Mouse (Mus musculus) embryo, embryonic 11.5 days (tissue): Measurements from ENCODE around the gene Ankrd13a.

ENCODE experiments used
- DNase-seq: peaks from one replicate; pipeline ENCODE4 v3.0.0-alpha.2; 2012; ENCODE audit warnings: low read depth, low spot score

Ankrd13a gene

DNA sequence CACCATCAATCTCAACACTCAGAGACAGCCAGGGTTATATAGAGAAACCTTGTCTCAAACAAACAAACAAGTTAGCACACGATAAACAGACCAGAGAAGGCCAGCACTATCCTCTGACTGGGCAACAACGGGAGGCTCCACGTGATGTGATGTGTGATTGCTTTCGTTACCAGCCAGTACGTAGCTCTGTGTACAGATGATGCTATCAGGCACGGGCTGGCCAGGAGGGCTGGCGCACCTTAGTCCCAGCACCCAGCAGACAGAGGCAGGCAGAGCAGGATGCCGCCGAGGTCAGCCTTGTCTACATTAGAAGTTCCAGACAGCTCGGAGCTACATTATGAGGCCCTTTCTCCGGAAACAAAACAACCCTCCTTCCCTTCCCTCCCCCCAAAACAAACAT lies 25.4 kb downstream of the Ankrd13a start:
- DNase-seq = no peak

DNA sequence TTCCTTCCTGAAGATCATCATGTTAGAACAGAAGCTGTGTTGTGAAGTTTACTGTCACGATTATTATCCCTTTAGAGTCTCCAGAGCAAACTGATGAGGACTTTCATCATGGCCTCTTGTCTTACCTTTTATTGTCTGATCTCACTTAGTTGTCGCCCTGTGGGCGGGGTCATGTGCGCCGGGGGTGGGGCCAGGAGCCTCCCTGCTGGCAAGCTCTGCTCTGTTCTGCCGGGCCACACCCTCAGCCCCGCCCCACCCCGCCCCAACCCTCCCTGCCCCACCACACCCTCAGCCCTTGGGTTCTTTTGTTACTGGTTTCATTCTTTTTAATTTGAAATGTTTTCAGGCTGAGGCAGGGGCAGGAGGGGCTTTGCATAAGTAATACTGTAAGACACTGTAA lies 26.6 kb downstream of the Ankrd13a start:
- DNase-seq = no peak

DNA sequence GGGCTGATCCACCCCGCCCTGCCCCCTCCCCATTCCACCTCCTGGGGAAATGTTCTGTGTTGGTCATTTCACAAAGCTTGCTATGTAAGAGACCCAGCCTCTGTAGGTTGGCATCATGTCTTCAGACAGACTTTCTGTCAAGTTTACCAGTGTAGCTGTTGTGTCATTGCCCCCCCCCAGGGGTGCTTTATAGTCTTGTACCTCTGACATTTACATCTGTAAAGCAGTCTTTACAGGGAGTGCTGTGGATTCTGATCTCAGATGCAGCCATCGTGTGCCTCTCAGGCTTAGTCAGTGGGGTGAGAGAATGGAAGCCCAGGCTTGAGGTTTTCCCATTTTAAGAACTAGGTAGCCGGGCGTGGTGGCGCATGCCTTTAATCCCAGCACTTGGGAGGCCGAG lies 27.4 kb downstream of the Ankrd13a start:
- no peak for DNase-seq

DNA sequence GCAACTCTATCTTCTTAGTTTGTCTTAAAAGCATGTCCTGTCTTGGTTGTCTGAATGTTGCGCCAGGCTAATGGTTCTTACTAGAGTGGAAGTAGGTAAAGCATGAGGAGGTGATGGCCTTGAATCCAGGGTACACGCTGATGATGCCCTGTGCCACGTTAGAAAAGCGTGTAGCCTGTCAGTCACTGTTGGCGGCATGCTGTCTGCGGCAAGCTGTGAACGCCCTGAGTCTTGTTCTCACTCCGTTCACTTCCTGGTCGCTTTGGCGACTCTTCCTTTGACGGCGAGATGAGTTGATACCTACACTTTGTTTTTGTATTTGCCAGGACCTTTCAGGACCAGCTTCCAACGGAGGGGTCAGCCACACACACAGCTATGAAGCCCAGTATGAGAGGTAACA lies 28.8 kb downstream of the Ankrd13a start:
- DNase-seq = no peak

DNA sequence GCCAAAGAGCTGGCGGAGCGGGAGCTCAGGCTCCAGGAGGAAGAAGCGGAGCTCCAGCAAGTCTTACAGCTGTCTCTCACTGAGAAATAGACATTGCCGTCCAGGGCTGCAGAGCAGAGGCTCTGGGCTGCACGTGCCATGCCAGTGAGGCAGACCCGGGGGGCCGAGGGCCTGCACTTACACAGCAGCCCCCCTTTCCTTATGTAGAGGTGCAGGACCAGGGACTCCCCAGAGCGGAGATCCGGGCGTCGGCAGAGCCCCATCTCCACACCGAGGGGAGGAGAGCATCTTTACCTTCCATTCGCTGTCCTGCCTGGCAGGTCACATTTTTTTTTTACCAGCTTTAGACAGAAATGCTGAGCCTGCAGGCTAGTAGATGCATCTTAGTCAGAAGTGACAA lies 29.9 kb downstream of the Ankrd13a start:
- DNase-seq = no peak

DNA sequence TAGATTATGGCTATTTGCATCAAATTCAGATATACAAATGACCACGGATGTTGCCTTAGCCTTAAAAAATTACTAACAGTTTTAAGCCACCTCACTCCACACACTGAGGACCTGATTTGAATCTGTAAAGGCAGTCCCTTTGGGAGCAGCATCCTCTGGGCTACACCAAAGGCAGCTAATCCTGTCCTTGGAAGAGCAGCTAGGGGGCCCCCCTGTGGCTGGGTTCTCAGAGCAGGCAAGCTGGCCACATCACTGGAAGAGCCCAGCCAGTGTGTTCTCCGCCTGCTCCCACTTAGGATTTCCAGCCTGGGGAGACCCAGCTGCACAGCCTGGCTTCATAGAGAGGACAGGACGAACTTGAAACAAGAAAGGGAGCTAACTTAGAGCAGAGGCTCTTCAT lies 30.5 kb downstream of the Ankrd13a start:
- no peak for DNase-seq

DNA sequence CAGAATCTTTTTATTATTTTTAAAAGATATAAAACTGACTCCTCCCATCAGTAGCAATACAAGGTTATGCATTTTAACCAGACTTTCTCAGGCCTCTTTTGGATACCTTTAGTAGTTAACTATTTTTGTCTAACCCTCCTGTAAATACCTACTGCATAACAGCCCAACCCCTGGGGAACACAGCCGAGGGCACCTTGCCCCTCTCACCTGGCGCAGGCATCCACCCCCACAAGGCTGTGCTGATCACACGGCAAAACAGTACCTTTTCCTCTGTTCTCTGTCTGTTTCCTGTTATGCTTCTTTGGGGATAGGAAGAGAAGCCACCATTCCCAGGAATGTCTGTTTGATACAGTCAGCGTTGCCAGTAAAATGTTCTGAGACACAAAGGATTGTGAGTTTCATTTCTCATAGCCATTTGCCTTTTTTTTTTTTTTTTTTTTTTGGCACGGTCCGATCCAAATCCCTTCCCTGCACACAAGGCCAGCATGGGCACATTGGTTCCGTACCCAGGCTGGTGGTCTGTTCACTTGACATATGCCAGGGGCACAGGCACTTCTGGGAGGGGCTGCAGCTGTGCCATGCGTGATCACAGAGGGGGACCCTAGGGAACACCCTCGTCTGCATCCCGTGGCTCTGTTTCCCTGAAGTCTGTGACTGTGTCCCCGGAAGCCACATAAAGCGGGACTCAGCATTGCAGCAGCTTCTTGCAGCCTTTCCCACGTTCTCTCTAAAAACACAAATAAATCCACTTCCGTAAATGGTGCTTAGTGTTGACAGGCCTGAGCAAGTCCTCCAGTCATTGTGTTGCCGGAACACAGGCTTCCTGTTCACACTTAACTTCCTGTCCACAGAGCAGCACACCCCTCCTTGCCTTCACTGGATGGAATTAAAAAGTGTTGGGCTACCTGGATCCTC lies 31.2 kb downstream of the Ankrd13a start:
- DNase-seq = no peak

DNA sequence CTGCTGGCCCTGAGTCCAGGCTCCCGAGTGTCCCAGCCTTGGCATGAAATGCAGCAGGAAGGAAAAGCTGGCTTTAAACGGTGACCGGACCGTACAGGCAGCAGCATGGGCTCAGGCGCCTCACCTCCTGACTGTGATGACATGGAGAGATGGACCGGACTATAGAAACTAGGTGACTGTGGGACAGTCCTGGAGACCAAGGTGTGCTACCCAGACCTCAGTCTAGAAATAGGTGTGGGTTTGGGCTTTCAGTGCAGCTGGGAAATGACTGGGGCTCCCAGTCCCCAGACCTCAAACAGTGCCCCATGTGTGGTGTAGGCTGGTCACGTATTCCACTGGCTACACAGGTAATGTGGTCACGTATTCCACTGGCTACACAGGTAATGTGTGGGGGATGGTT lies 32.2 kb downstream of the Ankrd13a start:
- no peak for DNase-seq

DNA sequence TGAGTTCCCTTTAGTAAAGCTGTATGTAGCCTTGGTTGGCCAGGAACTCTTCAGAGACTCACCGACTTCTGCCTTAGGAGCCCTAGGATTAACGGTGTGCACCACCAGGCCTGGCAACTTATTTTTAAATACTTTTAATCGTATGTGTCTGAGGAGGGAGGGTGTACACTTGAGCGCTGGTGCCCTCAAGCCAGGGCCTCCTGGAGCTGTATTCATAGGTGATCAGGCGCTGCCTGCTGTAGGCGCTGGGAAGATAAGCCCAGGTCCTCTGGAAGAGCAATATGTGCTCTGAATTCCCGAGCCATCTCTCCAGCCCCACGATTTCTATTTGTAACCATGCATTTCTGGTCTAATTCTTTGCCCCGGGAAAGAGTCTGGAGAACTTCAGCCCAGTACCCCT lies 32.6 kb downstream of the Ankrd13a start:
- DNase-seq = no peak

DNA sequence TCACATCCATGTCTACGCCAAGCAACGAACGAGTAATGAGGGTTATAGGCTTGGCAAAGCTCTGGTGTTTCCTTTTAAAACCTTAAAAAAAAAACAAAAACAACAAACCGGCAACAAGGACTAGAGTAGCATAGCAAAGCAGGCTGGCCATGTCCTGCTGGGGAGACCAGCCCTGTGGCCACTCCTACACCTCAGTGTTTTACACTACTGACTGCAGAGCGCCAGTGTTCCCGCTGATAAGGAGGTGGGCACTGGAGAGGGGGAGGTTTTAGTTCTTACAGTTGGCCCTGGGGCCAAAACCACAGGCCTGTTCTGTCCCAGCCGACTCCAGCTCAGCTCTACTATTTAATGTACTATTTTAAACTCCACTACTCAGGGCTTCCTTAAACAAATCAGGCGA lies 33.0 kb downstream of the Ankrd13a start:
- DNase-seq = no peak

DNA sequence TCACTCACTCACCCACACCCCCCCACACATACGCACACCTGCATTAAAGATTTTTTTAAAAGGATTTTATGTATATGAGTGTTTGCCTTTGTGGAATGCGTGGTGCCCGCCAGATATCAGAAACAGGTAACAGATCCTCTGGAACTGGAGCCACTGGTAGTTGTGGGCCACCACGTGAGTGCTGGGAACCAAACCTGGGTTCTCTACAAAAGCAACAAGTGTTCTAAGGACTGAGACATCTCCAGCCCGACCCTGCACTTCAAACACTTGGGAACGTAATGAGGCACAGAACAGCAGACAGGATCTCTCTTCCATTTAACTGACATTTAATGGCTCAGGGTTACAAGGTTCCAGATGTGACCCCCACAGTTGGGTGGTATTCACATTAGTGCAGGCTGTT lies 33.4 kb downstream of the Ankrd13a start:
- DNase-seq = no peak

DNA sequence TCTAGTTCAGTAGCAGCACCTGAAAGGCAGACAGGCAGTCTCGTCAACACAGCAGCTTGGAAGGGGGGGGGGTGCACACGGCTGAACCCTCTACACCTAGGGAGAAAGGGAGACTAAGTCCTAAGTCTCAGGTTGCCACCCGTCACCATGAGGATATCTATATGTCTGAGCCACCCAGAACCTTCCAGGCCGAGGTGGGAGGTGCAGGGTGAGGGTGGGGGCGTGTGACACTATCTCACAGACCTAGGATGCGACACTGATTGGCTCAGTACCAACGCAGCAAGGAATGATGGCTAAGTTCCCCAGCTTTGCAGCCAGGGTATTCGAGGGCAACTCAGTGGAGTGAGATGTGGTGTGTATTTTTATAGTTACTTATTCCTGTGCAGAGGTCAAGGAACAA lies 33.9 kb downstream of the Ankrd13a start:
- DNase-seq = no peak

DNA sequence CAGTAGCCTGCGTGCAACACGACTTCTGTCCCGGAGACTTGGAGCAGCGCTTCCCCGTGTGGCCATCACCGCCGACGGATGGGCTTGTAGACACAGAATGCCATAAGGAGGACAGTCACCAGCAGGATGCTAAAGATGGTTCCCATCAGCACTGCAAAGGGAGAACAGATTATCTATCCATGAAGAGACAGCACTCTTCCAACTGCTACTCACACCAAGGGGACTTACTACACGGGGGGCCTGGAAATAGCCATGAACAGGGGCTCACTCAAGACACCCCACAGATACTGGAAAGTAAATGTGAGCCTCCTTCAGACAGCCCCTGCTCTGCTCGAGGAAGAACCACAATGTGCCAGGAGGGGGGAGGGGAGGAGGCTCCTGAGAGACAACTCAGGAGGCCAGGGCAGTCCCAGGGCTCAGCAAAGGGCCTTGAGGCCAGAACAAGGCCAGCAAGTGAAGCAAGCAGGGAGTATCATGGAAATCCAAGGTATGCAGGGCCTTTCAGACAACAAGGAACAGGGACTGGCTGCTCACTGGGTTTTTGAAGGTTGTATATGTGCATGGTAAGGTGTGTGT lies 34.8 kb downstream of the Ankrd13a start:
- DNase-seq = no peak

DNA sequence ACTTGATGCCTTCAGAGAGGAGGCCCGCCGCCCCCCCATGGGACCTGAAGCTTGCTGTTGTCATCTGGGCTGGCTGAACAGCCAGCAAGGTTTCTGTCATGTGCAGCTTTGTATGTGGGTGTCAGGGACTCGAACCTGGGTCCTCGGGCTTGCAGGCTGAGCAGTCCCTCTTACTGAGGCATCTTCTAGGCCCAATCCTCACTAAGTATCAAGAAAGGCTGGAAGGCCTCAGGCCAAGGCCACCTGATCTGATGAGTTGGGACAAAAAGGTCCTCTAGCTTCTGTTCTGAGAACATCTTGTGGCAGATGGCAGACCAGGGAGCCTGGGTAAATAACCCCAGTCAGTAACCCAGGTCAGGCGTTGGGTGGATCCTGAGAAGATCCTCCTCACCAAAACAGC lies 35.3 kb downstream of the Ankrd13a start:
- no peak for DNase-seq

DNA sequence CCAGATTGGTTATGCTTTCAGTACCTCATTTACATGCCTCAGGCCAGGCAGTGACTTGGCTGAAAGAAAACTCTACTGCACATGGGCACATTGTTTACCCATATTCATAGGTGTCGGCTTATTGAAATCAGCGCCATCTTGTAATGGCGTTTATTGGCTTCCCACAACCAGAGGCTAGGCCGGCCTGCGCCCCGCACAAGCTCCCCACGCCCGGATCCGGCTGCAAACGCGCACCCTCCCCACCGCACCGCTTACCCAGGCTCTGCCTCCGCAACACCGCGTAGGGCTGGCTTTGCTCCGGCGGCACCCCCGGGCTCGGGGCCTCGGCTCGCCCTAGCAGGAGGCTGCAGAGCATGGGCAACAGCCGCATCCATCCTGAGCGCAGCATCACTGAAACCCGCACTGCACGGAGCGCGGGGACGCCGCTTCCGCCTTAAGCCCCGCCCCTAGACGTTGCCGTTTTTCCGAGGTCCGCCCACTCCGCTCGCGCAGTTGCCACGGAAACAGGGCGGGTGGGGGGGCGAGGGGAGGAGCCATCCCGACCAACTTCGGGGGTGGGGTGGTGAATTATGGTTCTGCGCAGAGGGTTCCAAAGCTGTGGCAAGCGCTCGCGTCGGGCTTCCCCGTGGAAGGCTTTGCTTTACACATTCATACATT lies 39.2 kb downstream of the Ankrd13a start:
- peak; percentile 84 for DNase-seq

DNA sequence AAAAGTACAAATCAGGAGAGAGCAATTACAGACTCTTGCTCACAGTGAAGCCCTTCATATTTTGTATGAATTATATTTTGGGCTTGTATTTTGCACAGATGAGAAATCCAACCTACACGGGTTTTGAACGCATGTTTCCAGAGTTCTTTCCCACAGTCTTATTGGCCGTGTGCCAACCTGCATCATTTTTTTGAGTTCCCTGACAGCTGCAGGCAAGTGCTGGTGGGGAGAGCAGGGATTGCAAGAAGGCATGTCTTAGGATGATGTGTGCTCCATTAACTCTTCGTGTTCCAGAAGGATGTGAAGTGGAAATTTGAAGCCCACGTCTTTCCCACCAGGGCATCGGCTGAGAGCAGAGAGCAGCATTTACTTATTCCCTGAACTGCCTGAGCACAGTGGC lies 42.1 kb downstream of the Ankrd13a start:
- DNase-seq = no peak

DNA sequence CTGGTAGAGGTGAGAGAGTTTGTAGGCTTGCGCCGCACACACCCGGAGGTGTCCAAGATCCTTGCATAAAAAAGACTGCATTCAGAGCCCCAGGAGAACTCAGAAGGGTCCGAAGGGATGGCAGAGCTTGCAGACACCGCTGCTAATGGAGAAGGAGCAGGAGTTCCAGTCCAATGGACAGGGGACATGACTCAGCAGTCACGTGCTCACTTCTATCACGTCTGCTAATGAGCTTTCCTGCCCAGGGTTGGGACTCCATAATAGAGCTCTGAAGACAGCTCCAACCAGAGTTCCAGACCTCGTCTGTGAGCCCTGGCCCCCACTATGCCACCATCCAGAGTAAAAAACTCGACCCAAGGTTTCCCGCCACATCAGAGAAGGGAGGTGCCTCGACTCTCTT lies 43.6 kb downstream of the Ankrd13a start:
- no peak for DNase-seq

DNA sequence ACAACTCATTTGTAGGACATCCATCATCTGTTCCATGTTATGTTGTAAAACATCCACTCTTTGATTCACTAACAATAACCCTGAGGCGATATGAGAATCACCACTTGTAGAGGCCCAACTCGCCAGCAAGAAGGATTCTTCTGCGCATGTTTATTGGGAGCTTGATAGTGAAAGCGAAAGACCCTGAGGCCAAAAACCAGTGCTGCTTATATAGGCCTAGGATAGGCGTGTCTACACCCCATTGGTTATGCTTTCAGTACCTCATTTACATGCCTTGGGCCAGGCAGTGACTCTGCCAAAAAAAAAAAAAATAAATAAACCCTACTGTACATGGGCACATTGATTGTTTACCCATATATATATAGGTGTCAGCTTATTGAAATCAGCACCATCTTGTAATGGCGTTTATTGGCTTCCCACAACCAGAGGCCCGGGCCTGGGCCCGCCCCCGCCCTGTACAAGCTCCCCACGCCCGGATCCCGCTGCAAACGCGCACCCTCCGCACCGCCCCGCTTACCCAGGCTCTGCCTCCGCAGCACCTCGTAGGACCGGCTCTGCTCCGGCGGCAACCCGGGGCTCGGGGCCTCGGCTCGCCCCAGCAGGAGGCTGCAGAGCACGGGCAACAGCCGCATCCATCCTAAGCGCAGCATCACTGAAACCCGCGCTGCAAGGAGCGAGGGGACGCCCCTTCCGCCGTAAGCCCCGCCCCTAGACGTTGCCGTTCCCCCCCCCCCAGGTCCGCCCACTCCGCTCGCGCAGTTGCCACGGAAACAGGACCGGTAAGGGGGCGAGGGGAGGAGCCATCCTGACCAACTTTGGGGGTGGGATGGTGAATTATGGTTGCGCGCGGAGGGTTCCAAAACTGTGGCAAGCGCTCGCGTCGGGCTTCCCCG lies 48.6 kb downstream of the Ankrd13a start, which contains the start of gene 1500011B03Rik:
Gene 1500011B03Rik (minus strand): TSS at position 673 of the 893 bp plus-strand sequence.
- peak; percentile 75 for DNase-seq

DNA sequence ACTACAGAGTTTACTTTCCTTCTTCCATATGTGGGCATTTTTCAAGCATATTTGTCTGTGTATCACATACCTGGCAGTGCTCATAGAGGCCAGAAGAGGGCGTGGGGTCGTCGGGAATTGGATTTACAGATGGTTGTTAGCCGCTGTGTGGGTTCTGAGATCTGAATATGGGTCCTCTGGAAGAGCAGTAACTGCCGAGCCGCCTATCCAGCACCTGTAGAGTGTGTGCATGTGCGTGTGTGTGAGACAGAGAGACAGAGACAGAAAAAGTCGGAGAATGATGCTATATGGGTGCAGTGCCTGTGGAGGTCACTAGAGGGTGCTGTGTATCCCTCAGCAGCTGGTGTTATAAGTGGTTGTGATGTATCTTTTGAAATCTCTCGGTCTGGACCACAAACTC lies 49.7 kb downstream of the Ankrd13a start:
- DNase-seq = no peak

DNA sequence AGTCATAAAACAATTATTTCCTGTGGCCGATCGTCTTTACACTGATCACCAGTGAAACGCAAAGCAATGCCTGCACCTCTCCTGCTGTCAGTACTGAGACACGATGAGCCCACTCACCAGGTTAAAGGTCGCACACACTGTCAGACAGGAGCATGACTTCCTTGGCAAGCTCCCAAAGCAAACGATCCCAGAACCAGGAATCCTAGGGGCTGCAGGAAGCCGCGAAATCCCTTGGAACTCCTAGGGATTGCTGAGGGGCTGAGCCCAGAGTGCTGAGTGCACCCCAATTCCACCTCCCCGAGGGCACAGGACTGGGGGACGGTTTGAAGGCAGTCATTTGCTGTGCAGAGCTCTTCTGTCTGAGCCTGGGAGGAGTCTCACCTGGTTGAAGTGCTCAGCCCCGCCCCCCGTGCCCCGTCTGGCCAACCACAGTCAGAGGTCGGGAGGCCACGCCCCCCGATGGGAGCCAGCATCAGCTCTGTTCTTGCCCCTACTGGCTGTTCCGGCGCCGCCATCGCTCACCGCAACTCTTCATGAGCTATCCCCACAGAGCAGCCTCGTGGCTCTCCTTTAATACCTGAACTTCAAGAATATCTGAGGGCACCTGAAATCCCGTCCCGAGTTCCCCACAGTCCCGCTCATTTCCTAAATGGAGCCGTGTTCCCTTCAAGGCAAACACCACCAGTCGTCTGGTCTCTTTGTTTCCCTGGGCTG lies 51.7 kb downstream of the Ankrd13a start:
- DNase-seq = peak; percentile 89

DNA sequence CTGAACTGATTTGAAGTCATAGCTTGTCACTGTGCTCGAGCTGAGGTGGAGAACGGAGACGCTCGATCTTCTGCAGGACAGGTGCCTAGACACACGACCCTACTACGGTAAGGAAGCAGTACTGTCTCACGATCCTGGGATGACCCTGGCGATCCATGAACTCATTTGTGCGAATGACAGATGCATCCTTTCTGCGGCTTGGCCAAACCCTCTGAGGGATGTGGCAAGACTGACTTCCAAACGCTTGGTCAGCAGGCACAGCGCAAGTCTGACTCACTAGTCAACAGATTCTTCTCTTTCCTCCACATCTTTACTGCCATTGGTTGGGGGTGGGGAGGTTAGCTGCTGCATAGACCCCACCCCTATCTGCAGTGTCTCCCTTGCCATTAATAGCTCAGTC lies 53.0 kb downstream of the Ankrd13a start:
- DNase-seq = no peak
